In genomic region chr11:3773136-3773535, GRCm38 (mm10) we compare ENCODE assay signal across 16 mouse cellular contexts.
DNase-seq lines count a peak whose midpoint lies in the region; ATAC-seq and TF ChIP-seq lines count a peak whose summit lies in the region.
"Had no signal": no experiment of that assay in that cellular context is flagged by ENCODE, and none has a peak within 500 bp of the region (broad histone marks: within the 10 kb centered on the region; RNA-seq: fewer than 3 reads in every experiment).

No protein-coding gene starts in this region.

- TF ChIP-seq CTCF in layer of hippocampus, adult 2 months (conservative IDR thresholded peaks at IDR 0.05) = no peak
- TF ChIP-seq CTCF in forebrain, postnatal 0 days (IDR thresholded peaks at IDR 0.05; ENCODE audit: low read depth) = no peak
- TF ChIP-seq CTCF in midbrain, postnatal 0 days (IDR thresholded peaks at IDR 0.05) = no peak

- H3K4me1 ChIP-seq in forebrain, postnatal 0 days (ENCODE audit: insufficient read depth) = 0 out of 2 replicates have a peak, but pooled peaks cover 5% of the 10 kb centered on the region
- peaks cover 4% of the 10 kb centered on the region; the same call in 1 of the 2 replicates for H3K4me1 ChIP-seq in midbrain, postnatal 0 days (ENCODE audit: insufficient read depth, low read length)

- H3K4me2 ChIP-seq in forebrain, postnatal 0 days (ENCODE audit: low read depth) = peak overlapping the region; percentile 82
- H3K4me2 ChIP-seq in midbrain, postnatal 0 days (ENCODE audit: low read depth, low read length, poor library complexity, severe bottlenecking) = peak overlapping the region; percentile 80
- H3K4me2 ChIP-seq: embryonic facial prominence, embryonic 12.5 days; heart, embryonic 13.5 days; limb, embryonic 15.5 days had no signal

- H3K9me3 ChIP-seq in forebrain, postnatal 0 days (ENCODE audit: low read length) = no peaks in the 10 kb centered on the region
- H3K9me3 ChIP-seq in midbrain, postnatal 0 days (ENCODE audit: low read length) = no peaks in the 10 kb centered on the region
- H3K9me3 ChIP-seq: embryonic facial prominence, embryonic 12.5 days; heart, embryonic 13.5 days; limb, embryonic 15.5 days had no signal

- 75% methylated on average over 8 of the region's 8 CpGs for whole genome bisulfite sequencing in forebrain, postnatal 0 days
- 56% methylated on average over 8 of the region's 8 CpGs for WGBS in midbrain, postnatal 0 days

- H3K27ac ChIP-seq in layer of hippocampus, adult 2 months = peak overlapping the region; percentile 88
- no peak overlapping the region for H3K27ac ChIP-seq in forebrain, postnatal 0 days (ENCODE audit: low read depth, low read length)
- H3K27ac ChIP-seq in midbrain, postnatal 0 days (ENCODE audit: low read depth, low read length) = peak overlapping the region; percentile 95
- H3K27ac ChIP-seq: embryonic facial prominence, embryonic 12.5 days; heart, embryonic 13.5 days; limb, embryonic 15.5 days had no signal

- DNase-seq in layer of hippocampus, adult 2 months (ENCODE audit: low spot score in 2 of 2) = no peak
- no peak for DNase-seq in layer of hippocampus, adult 9-11 months
- DNase-seq in cerebellum, adult 9-11 months = peak; percentile 75
- DNase-seq in forebrain, postnatal 0 days = no peak
- peak; percentile 24 for DNase-seq in midbrain, postnatal 0 days (ENCODE audit: low spot score)
- no peak for DNase-seq in spleen, postnatal 36 days (ENCODE audit: low spot score in 2 of 2)
- DNase-seq in left cerebral cortex, adult 11 months (ENCODE audit: low spot score) = no peak
- DNase-seq: adrenal gland, postnatal 14 days; gastrocnemius, postnatal 25 days; kidney, adult 8-10 months; kidney, postnatal 4 days; lung, adult 2 months had no signal

- no peak for ATAC-seq in forebrain, postnatal 0 days
- no peak for ATAC-seq in midbrain, postnatal 0 days (ENCODE audit: low FRiP score)
- ATAC-seq in erythroid progenitor cell, adult 5-6 weeks (replicated peaks; ENCODE audit: low FRiP score, poor library complexity, severe bottlenecking) = no peak

- no peaks in the 10 kb centered on the region for H3K36me3 ChIP-seq in forebrain, postnatal 0 days (ENCODE audit: insufficient read depth)
- H3K36me3 ChIP-seq in midbrain, postnatal 0 days (ENCODE audit: insufficient read depth, low read length) = peaks cover 5% of the 10 kb centered on the region; the same call in 1 of the 2 replicates
- H3K36me3 ChIP-seq: embryonic facial prominence, embryonic 12.5 days; heart, embryonic 13.5 days; limb, embryonic 15.5 days had no signal

- H3K27me3 ChIP-seq in forebrain, postnatal 0 days (ENCODE audit: insufficient read depth, low read length) = peaks cover 5% of the 10 kb centered on the region; the same call in 1 of the 2 replicates
- H3K27me3 ChIP-seq in midbrain, postnatal 0 days (ENCODE audit: insufficient read depth, low read length) = 0 out of 2 replicates have a peak, but pooled peaks cover 5% of the 10 kb centered on the region

- H3K9ac ChIP-seq in forebrain, postnatal 0 days = peak overlapping the region; percentile 79; the same call in 1 of the 2 replicates
- H3K9ac ChIP-seq in midbrain, postnatal 0 days (replicated peaks; ENCODE audit: low read length, poor library complexity, severe bottlenecking) = peak overlapping the region; percentile 96
- H3K9ac ChIP-seq: embryonic facial prominence, embryonic 12.5 days; heart, embryonic 13.5 days; limb, embryonic 15.5 days had no signal

- peak overlapping the region; percentile 37 for H3K4me3 ChIP-seq in layer of hippocampus, adult 2 months
- peak overlapping the region; percentile 45 for H3K4me3 ChIP-seq in forebrain, postnatal 0 days (ENCODE audit: low read depth, low read length)
- peak overlapping the region; percentile 68 for H3K4me3 ChIP-seq in midbrain, postnatal 0 days (ENCODE audit: low read depth, low read length)
- H3K4me3 ChIP-seq: heart, embryonic 13.5 days; limb, embryonic 15.5 days had no signal

Comparison
In these comparisons a context has a peak if more than half of its experiments do, and no peak if none do; other contexts are left out.
1. DNase-seq: peak in cerebellum, adult 9-11 months (single experiment) and midbrain, postnatal 0 days (single experiment); none in layer of hippocampus, adult 2 months (0 of 2), layer of hippocampus, adult 9-11 months (single experiment), forebrain, postnatal 0 days (single experiment), spleen, postnatal 36 days (0 of 2) and left cerebral cortex, adult 11 months (single experiment).
2. Peak in every context shown above with its lines, with median percentiles within 50 percentile points of each other: H3K4me3 ChIP-seq.